In genomic region chr13:109299511-109300250, GRCm38 (mm10) we compare ENCODE assay signal across 20 mouse cellular contexts.
A peak's percentile ranks its signal among the peaks of the same experiment; 100 is the strongest.
DNase-seq lines count a peak whose midpoint lies in the region; ATAC-seq and TF ChIP-seq lines count a peak whose summit lies in the region.
"Had no signal": no experiment of that assay in that cellular context is flagged by ENCODE, and none has a peak within 500 bp of the region (broad histone marks: within the 10 kb centered on the region; RNA-seq: fewer than 3 reads in every experiment).

No protein-coding gene starts in this region.

- 83% methylated on average over 12 of the region's 12 CpGs for WGBS in kidney, embryonic 16.5 days

- no peak overlapping the region for H3K9ac ChIP-seq in ES-E14 (ENCODE audit: insufficient read depth, low read depth, low read length, poor library complexity, severe bottlenecking)
- H3K9ac ChIP-seq in kidney, embryonic 16.5 days (replicated peaks; ENCODE audit: low read length) = no peak overlapping the region
- H3K9ac ChIP-seq: embryonic facial prominence, embryonic 12.5 days; heart, embryonic 13.5 days; hindbrain, embryonic 14.5 days; liver, embryonic 14.5 days; neural tube, embryonic 12.5 days had no signal

- H3K27me3 ChIP-seq in kidney, embryonic 16.5 days (ENCODE audit: insufficient read depth, low read length) = no peaks in the 10 kb centered on the region
- H3K27me3 ChIP-seq: embryonic facial prominence, embryonic 12.5 days; heart, embryonic 13.5 days; neural tube, embryonic 12.5 days had no signal

- H3K27ac ChIP-seq in ES-E14 (ENCODE audit: insufficient read depth, low read depth, low read length, poor library complexity, severe bottlenecking) = 0 out of 2 replicates have a peak overlapping the region, but pooled peaks have one; percentile 19
- no peak overlapping the region for H3K27ac ChIP-seq in kidney, embryonic 16.5 days (ENCODE audit: low read length)
- H3K27ac ChIP-seq: embryonic facial prominence, embryonic 12.5 days; heart, embryonic 13.5 days; hindbrain, embryonic 14.5 days; liver, embryonic 14.5 days; neural tube, embryonic 12.5 days had no signal

- no peaks in the 10 kb centered on the region for H3K36me3 ChIP-seq in ES-E14 (ENCODE audit: control insufficient read depth, insufficient read depth, low read length, poor library complexity, severe bottlenecking)
- no peaks in the 10 kb centered on the region for H3K36me3 ChIP-seq in kidney, embryonic 16.5 days (ENCODE audit: insufficient read depth, low read length)
- H3K36me3 ChIP-seq: embryonic facial prominence, embryonic 12.5 days; heart, embryonic 13.5 days; neural tube, embryonic 12.5 days had no signal

- in situ Hi-C loops in ES-E14 (cut with MboI; ENCODE audit: low sequenced_read_pairs in 2 of 2, unreplicated experiment in 2 of 2) = no loop called here

- peak; percentile 60 for DNase-seq in layer of hippocampus, adult 9-10 months (ENCODE audit: low spot score)
- DNase-seq in layer of hippocampus, adult 8-10 months (ENCODE audit: low spot score in 2 of 2) = no peak
- DNase-seq in ES-E14 (ENCODE audit: low read depth, low spot score) = no peak
- peak; percentile 3 for DNase-seq in R1 (ENCODE audit: low read depth, low spot score)
- peak; percentile 20 for DNase-seq in forelimb bud, embryonic 11.5 days (ENCODE audit: low read depth, low spot score)
- DNase-seq: adrenal gland, postnatal 25 days; cerebellum, adult 9-11 months; heart, postnatal 36 days; kidney, postnatal 4 days; spleen, adult 18-20 months; thymus, adult 18-20 months; thymus, postnatal 4 days had no signal

- H3K9me3 ChIP-seq in ES-E14 (ENCODE audit: control insufficient read depth, insufficient read depth, low read depth, low read length) = no peaks in the 10 kb centered on the region
- H3K9me3 ChIP-seq in kidney, embryonic 16.5 days (ENCODE audit: low read length) = no peaks in the 10 kb centered on the region
- H3K9me3 ChIP-seq: embryonic facial prominence, embryonic 12.5 days; heart, embryonic 13.5 days; neural tube, embryonic 12.5 days had no signal

- H3K4me2 ChIP-seq in kidney, embryonic 16.5 days (replicated peaks; ENCODE audit: low read depth, low read length) = no peak overlapping the region
- H3K4me2 ChIP-seq: embryonic facial prominence, embryonic 12.5 days; heart, embryonic 13.5 days; hindbrain, embryonic 14.5 days; midbrain, embryonic 11.5 days; neural tube, embryonic 12.5 days had no signal

- no peak overlapping the region for H3K4me3 ChIP-seq in ES-E14 (ENCODE audit: insufficient read depth in 1 of 2, low read depth in 1 of 2, low read length in 2 of 2, poor library complexity in 1 of 2, severe bottlenecking in 1 of 2)
- no peak overlapping the region for H3K4me3 ChIP-seq in kidney, embryonic 16.5 days (ENCODE audit: low read length)
- H3K4me3 ChIP-seq: embryonic facial prominence, embryonic 12.5 days; heart, embryonic 13.5 days; neural tube, embryonic 12.5 days had no signal

- no peaks in the 10 kb centered on the region for H3K4me1 ChIP-seq in ES-E14 (ENCODE audit: control insufficient read depth in 2 of 2, insufficient read depth in 2 of 2, low read length in 2 of 2, poor library complexity in 1 of 2)
- H3K4me1 ChIP-seq in kidney, embryonic 16.5 days (ENCODE audit: insufficient read depth, low read length) = no peaks in the 10 kb centered on the region

- no peak for ATAC-seq in kidney, embryonic 16.5 days (ENCODE audit: low FRiP score, low TSS enrichment)
- ATAC-seq in activated CD4-positive, CD25-positive, alpha-beta regulatory T cell, adult 4 months = no peak

TF ChIP-seq in ES-E14, 5 proteins besides CTCF, POLR2A, EP300 and RAD21:
- TF ChIP-seq MAFK (IDR thresholded peaks at IDR 0.05; ENCODE audit: insufficient read depth, low read depth, low read length) = no peak
- no peak for TF ChIP-seq ZC3H11A (IDR thresholded peaks at IDR 0.05; ENCODE audit: borderline replicate concordance, low read depth, low read length)
- no peak for TF ChIP-seq ZNF384 (IDR thresholded peaks at IDR 0.05; ENCODE audit: low read depth, low read length)
- no peak for TF ChIP-seq CHD2 (IDR thresholded peaks at IDR 0.05; ENCODE audit: low read depth, low read length)
- no peak for TF ChIP-seq HCFC1 (IDR thresholded peaks at IDR 0.05; ENCODE audit: borderline replicate concordance, insufficient read depth, low read length)

Comparison
In these comparisons a context has a peak if more than half of its experiments do, and no peak if none do; other contexts are left out.
1. DNase-seq: peak in layer of hippocampus, adult 9-10 months (single experiment), R1 (single experiment) and forelimb bud, embryonic 11.5 days (single experiment); none in layer of hippocampus, adult 8-10 months (0 of 2) and ES-E14 (single experiment).